In genomic region chr15:79140866-79141565, GRCm38 (mm10) we compare ENCODE assay signal across 8 mouse cellular contexts. TPM values are rescaled to one million over a fixed set of nuclear protein-coding genes. Genes with fewer than 3 reads are reported as not detected.
DNase-seq lines count a peak whose midpoint lies in the region; ATAC-seq and TF ChIP-seq lines count a peak whose summit lies in the region.

TSS of gene Polr2f (plus strand) at chr15:79141009.
TSS of gene 1700088E04Rik (minus strand) at chr15:79141253.

- peak within 1 kb of the TSS; percentile 71 for H3K4me3 ChIP-seq in hindbrain, embryonic 10.5 days
- peak within 1 kb of the TSS; percentile 75 for H3K4me3 ChIP-seq in lung, postnatal 0 days (ENCODE audit: low read depth, low read length)

- peak within 1 kb of the TSS; percentile 55 for H3K9ac ChIP-seq in lung, postnatal 0 days (replicated peaks; ENCODE audit: low read depth)

- WGBS in hindbrain, embryonic 10.5 days, result under 1% methylated on average over 57 of the region's 57 CpGs
- 1% methylated on average over 57 of the region's 57 CpGs for WGBS in lung, postnatal 0 days

- 0 out of 2 replicates have a peak, but pooled peaks cover 4% of the 10 kb centered on the region for H3K27me3 ChIP-seq in hindbrain, embryonic 10.5 days (ENCODE audit: insufficient read depth, poor library complexity, severe bottlenecking)
- H3K27me3 ChIP-seq in lung, postnatal 0 days (replicated peaks; ENCODE audit: insufficient read depth, low read length), result no peaks in the 10 kb centered on the region

- peak within 1 kb of the TSS; percentile 89 for H3K27ac ChIP-seq in hindbrain, embryonic 10.5 days
- peak within 1 kb of the TSS; percentile 34 for H3K27ac ChIP-seq in lung, postnatal 0 days (ENCODE audit: low read length)

- peak; percentile 100 for DNase-seq in MN1 (ENCODE audit: low spot score)
- peak; percentile 94 for DNase-seq in cerebellum, adult 9-10 months
- DNase-seq in hindbrain, embryonic 10.5 days (ENCODE audit: low spot score), result peak; percentile 96
- peak; percentile 94 for DNase-seq in layer of hippocampus, adult 9-11 months
- DNase-seq in lung, postnatal 0 days (ENCODE audit: low spot score), result peak; percentile 96
- peak; percentile 91 for DNase-seq in ovary, postnatal 14 days (ENCODE audit: low spot score)
- peak; percentile 96 for DNase-seq in thymus, postnatal 14 days

- peaks cover 26% of the 10 kb centered on the region for H3K4me1 ChIP-seq in hindbrain, embryonic 10.5 days (replicated peaks)
- no peaks in the 10 kb centered on the region for H3K4me1 ChIP-seq in lung, postnatal 0 days (ENCODE audit: insufficient read depth, low read depth, low read length)

- no peaks in the 10 kb centered on the region for H3K9me3 ChIP-seq in hindbrain, embryonic 10.5 days
- H3K9me3 ChIP-seq in lung, postnatal 0 days (ENCODE audit: low read length), result no peaks in the 10 kb centered on the region

- H3K36me3 ChIP-seq in hindbrain, embryonic 10.5 days, result peaks cover 29% of the 10 kb centered on the region
- H3K36me3 ChIP-seq in lung, postnatal 0 days (ENCODE audit: insufficient read depth, low read length), result 0 out of 2 replicates have a peak, but pooled peaks cover 3% of the 10 kb centered on the region

- 0 out of 2 replicates have a peak, but pooled peaks have one; percentile 0 for TF ChIP-seq CTCF in lung, postnatal 0 days (IDR thresholded peaks at IDR 0.05)

- TF ChIP-seq EP300 in lung, postnatal 0 days (IDR thresholded peaks at IDR 0.05), result no peak

- peak; percentile 89 for ATAC-seq in frontal cortex, adult (ENCODE audit: low TSS enrichment)
- peak; percentile 89 for ATAC-seq in lung, postnatal 0 days

- peak within 1 kb of the TSS; percentile 83 for H3K4me2 ChIP-seq in lung, postnatal 0 days (replicated peaks; ENCODE audit: low read depth, low read length)

RNA-seq across cellular contexts. Expression of gene Polr2f, which starts in this region (rescaled TPM):
- 383 and 404 TPM in 2 replicates for polyA plus RNA-seq in hindbrain, embryonic 10.5 days (2016; fragmentation: Nextera tagmentation; extraction: Ambion mirVana)
- 243 and 261 TPM in 2 replicates for polyA plus RNA-seq in lung, postnatal 0 days (2015; fragmentation: Nextera tagmentation; extraction: Ambion mirVana)

RNA-seq across cellular contexts. Expression of gene 1700088E04Rik, which starts in this region (rescaled TPM):
- polyA plus RNA-seq in hindbrain, embryonic 10.5 days (2016; fragmentation: Nextera tagmentation; extraction: Ambion mirVana), result 9.8 and 16.1 TPM in 2 replicates
- 29.8 and 30.4 TPM in 2 replicates for polyA plus RNA-seq in lung, postnatal 0 days (2015; fragmentation: Nextera tagmentation; extraction: Ambion mirVana)

Comparison
In these comparisons a context has a peak if more than half of its experiments do, and no peak if none do; other contexts are left out.
1. Peak in every context shown above with its lines: DNase-seq, ATAC-seq, H3K4me3 ChIP-seq and H3K27ac ChIP-seq.